Mouse (Mus musculus): ENCODE measurements around the gene Canx. TPM values are rescaled to one million over a fixed set of nuclear protein-coding genes. Genes with fewer than 3 reads are reported as not detected.

Gene Canx
- polyA plus RNA-seq, 1 experiment: 759 TPM

DNA sequence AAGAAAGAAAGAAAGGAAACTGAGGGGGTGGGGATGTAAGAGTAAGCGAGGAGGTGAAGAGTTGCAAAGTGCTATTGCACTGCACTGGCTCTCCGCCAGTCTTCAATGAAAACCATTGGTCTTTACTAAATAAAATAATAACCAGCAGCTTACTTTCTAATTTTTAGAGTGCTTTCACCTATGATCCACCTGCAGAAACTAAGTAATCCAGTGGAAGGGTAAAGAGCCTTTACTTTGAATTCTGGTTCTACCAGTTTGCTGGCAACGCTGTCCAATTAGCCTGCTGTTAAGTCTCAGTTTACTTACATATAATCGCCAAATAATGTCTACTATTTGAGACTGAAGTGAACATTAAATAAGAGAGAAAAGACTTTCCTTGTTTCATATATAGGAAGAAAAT is 46.5 kb downstream of the Canx start:
- Histone ChIP-seq H3K4me3 (ENCODE audit: insufficient read depth, low read length) (no peak overlapping the region), H3K27ac (ENCODE audit: insufficient read depth, low read length) (no peak overlapping the region), H3K4me1 (ENCODE audit: control insufficient read depth, insufficient read depth, low read length) (peaks cover 15% of the 10 kb centered on the region)
- TF ChIP-seq POLR2A (IDR thresholded peaks at IDR 0.05; ENCODE audit: low read depth, low read length): no peak
- no peak for TF ChIP-seq CTCF (IDR thresholded peaks at IDR 0.05; ENCODE audit: borderline replicate concordance, insufficient read depth, low read length)

DNA sequence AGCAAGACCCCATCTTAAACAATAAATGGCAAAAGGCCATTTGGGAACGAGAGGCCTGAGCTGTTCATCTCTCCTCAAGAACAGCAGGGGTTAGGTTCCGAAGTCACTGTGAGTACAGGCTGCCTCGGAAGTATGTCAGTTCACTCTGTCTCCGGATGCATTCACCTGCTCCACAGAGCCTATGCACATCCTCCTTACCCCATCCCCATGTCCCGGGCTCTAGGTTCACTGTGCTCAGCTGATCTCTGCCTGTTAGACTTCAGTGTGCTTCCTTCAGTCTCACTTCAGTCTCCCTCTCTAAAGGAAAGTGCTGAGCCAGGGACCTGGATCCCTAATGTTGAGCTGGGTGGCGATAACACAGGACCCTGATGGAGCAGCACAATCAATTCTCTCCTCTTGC is 47.8 kb downstream of the Canx start:
- Histone ChIP-seq H3K27ac (ENCODE audit: insufficient read depth, low read length) (no peak overlapping the region), H3K4me3 (ENCODE audit: insufficient read depth, low read length) (no peak overlapping the region), H3K4me1 (ENCODE audit: control insufficient read depth, insufficient read depth, low read length) (peaks cover 15% of the 10 kb centered on the region)
- TF ChIP-seq POLR2A (IDR thresholded peaks at IDR 0.05; ENCODE audit: low read depth, low read length) (no peak), CTCF (IDR thresholded peaks at IDR 0.05; ENCODE audit: borderline replicate concordance, insufficient read depth, low read length) (no peak)

DNA sequence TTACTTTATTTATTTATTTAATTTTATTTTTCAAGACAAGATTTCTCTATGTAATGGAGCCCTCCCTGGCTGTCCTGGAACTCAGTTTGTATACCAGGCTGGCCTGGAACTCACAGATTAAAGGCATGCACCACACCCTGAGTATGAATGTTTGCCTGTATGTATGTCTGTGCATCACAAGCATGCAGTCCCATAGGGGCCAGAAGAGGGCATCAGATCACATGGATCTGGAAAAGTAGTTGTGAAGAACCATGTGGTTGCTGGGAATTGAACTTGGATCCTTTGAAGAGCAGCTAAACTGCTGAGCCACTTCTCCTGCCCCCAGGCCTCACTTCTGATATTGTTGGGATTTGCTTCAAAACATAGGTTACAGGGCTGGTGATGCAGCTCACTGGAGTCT is 48.4 kb downstream of the Canx start:
- no peak for TF ChIP-seq POLR2A (IDR thresholded peaks at IDR 0.05; ENCODE audit: low read depth, low read length)
- TF ChIP-seq CTCF (IDR thresholded peaks at IDR 0.05; ENCODE audit: borderline replicate concordance, insufficient read depth, low read length): no peak
- Histone ChIP-seq H3K4me1 (ENCODE audit: control insufficient read depth, insufficient read depth, low read length) (peaks cover 15% of the 10 kb centered on the region), H3K27ac (ENCODE audit: insufficient read depth, low read length) (no peak overlapping the region), H3K4me3 (ENCODE audit: insufficient read depth, low read length) (no peak overlapping the region)

DNA sequence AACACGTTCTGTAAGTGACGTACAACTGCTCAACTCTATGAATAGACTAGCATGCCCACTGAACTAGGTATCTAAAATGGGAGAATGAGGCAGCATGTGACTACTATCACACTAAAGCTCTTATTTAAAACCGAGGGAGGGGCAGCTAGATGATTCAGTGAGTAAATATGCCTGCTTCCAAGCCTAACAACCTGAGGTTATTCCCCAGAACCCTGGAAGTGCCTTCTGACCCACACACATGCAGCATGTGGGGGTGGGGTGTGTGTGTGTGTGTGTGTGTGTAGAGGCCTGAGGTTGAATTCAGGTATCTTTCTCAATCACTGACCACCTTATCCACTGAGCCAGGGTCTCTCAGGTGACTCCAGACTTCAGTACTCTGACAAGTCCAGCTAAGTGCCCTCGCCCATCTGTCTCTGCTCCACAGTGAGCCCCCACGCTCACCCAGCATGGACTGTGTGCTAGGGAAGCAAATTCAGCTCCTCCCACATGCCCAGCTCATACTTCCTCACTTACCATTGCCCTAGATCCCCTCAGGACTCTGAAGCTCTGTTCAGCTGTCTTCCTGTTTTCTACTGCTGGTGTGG is 49.8 kb downstream of the Canx start:
- TF ChIP-seq CTCF (IDR thresholded peaks at IDR 0.05; ENCODE audit: borderline replicate concordance, insufficient read depth, low read length) (no peak), POLR2A (IDR thresholded peaks at IDR 0.05; ENCODE audit: low read depth, low read length) (no peak)
- H3K27ac ChIP-seq (ENCODE audit: insufficient read depth, low read length): peak overlapping the region; percentile 89
- H3K4me1 ChIP-seq (ENCODE audit: control insufficient read depth, insufficient read depth, low read length): peaks cover 12% of the 10 kb centered on the region
- H3K4me3 ChIP-seq (ENCODE audit: insufficient read depth, low read length): no peak overlapping the region

DNA sequence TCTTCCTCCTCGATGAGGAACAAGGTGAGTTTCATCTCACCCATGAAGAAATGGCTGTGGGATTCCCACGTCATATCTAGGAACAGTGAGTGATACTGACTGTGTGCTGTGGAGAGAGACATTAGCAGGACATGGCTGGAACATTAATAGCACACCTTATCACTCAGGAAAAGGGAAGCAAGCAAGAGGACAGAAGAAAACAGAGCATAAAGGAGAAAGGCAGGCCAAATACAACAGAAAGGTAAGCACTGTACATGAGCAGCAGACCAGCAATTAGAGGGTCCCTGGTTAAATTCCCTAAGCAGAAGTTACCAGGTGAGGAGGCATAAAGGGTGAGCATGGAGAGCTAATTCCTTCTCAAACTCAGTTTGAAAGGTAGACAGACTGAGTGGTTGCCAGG is 50.4 kb downstream of the Canx start:
- H3K4me1 ChIP-seq (ENCODE audit: control insufficient read depth, insufficient read depth, low read length): peaks cover 12% of the 10 kb centered on the region
- peak overlapping the region; percentile 89 for H3K27ac ChIP-seq (ENCODE audit: insufficient read depth, low read length)
- no peak for TF ChIP-seq POLR2A (IDR thresholded peaks at IDR 0.05; ENCODE audit: low read depth, low read length)
- TF ChIP-seq CTCF (IDR thresholded peaks at IDR 0.05; ENCODE audit: borderline replicate concordance, insufficient read depth, low read length): no peak
- no peak overlapping the region for H3K4me3 ChIP-seq (ENCODE audit: insufficient read depth, low read length)

DNA sequence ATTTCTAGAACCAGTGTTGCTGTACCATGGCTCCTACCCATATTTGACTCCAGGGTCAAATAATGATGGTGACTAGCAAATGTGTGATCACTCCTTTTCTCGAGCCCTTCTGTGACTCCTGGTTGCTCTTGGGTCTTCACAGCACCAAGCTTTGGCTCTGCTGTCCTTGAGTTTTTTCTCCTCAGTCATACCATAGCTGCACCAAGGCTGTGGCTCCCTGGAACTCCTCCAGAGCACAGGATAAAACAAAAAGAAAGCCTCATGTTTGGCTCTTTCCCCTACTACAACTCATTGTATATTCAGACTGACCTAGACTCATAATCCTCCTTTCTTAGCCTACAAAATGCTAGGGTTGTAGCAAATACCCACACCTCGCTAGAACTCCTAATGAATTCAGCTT is 52.7 kb downstream of the Canx start:
- H3K4me1 ChIP-seq (ENCODE audit: control insufficient read depth, insufficient read depth, low read length): peaks cover 12% of the 10 kb centered on the region
- no peak overlapping the region for H3K4me3 ChIP-seq (ENCODE audit: insufficient read depth, low read length)
- no peak for TF ChIP-seq CTCF (IDR thresholded peaks at IDR 0.05; ENCODE audit: borderline replicate concordance, insufficient read depth, low read length)
- TF ChIP-seq POLR2A (IDR thresholded peaks at IDR 0.05; ENCODE audit: low read depth, low read length): no peak
- H3K27ac ChIP-seq (ENCODE audit: insufficient read depth, low read length): no peak overlapping the region

DNA sequence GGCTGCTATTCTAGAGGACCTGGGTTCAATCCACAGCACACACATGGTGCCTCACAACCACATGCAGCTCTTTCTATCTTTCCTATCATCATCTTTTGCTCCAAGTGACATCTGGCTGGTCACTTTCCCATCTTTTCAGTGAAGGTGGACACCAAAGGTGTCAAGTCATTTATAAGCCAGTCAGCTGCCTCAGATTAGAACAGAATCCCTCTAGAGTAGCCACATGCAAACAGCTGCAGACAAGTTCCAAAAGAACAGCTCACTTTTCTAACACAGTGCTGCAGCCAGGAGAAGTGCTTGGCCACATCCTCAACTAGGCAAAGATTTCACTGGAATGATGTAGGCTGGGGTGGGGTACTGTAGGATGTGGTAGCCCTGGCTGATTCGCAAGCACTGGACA is 55.6 kb downstream of the Canx start:
- TF ChIP-seq CTCF (IDR thresholded peaks at IDR 0.05; ENCODE audit: borderline replicate concordance, insufficient read depth, low read length): no peak
- TF ChIP-seq POLR2A (IDR thresholded peaks at IDR 0.05; ENCODE audit: low read depth, low read length): no peak
- Histone ChIP-seq H3K4me3 (ENCODE audit: insufficient read depth, low read length) (no peak overlapping the region), H3K27ac (ENCODE audit: insufficient read depth, low read length) (0 out of 2 replicates have a peak overlapping the region, but pooled peaks have one; percentile 37), H3K4me1 (ENCODE audit: control insufficient read depth, insufficient read depth, low read length) (peaks cover under 1% of the 10 kb centered on the region; the same call in 1 of the 2 replicates)

DNA sequence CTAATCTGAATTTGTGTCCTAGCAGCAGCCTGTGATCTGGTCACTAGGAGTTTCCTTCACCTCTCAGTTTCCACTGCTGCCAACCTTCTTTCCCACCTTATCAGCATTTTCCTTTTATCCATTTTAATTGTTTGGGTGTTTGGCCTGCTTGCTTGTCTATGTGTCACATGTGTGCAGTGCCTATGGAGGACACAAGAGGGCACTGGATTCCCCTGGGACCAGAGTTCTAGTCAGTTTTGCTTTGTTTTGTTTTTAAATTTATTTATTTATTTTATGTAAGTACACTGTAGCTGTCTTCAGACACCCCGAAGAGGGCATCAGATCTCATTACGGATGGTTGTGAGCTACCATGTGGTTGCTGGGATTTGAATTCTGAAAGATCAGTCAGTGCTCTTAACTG is 56.3 kb downstream of the Canx start:
- H3K4me1 ChIP-seq (ENCODE audit: control insufficient read depth, insufficient read depth, low read length): no peaks in the 10 kb centered on the region
- H3K4me3 ChIP-seq (ENCODE audit: insufficient read depth, low read length): no peak overlapping the region
- no peak for TF ChIP-seq POLR2A (IDR thresholded peaks at IDR 0.05; ENCODE audit: low read depth, low read length)
- TF ChIP-seq CTCF (IDR thresholded peaks at IDR 0.05; ENCODE audit: borderline replicate concordance, insufficient read depth, low read length): no peak
- H3K27ac ChIP-seq (ENCODE audit: insufficient read depth, low read length): no peak overlapping the region

DNA sequence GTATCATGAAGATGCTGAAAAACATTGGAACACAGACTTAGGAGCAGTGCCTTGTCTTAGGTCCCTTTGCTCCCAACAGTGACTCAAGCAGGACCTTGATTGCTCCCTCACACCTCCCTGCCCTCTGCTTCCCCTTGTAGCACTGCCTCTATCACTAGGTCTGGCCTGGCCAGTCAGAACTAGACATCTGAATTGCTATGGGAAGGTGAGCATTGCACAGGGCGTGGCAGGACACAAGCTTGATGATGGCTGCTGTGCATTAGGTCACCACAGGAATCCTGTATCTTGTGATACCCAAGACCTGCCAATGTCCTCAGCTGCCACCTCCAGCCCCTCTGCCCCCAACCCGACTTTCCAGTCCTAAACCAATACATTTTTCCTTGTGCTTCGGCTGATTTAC is 58.5 kb downstream of the Canx start:
- no peaks in the 10 kb centered on the region for H3K4me1 ChIP-seq (ENCODE audit: control insufficient read depth, insufficient read depth, low read length)
- TF ChIP-seq POLR2A (IDR thresholded peaks at IDR 0.05; ENCODE audit: low read depth, low read length): no peak
- no peak for TF ChIP-seq CTCF (IDR thresholded peaks at IDR 0.05; ENCODE audit: borderline replicate concordance, insufficient read depth, low read length)
- no peak overlapping the region for H3K4me3 ChIP-seq (ENCODE audit: insufficient read depth, low read length)
- no peak overlapping the region for H3K27ac ChIP-seq (ENCODE audit: insufficient read depth, low read length)

DNA sequence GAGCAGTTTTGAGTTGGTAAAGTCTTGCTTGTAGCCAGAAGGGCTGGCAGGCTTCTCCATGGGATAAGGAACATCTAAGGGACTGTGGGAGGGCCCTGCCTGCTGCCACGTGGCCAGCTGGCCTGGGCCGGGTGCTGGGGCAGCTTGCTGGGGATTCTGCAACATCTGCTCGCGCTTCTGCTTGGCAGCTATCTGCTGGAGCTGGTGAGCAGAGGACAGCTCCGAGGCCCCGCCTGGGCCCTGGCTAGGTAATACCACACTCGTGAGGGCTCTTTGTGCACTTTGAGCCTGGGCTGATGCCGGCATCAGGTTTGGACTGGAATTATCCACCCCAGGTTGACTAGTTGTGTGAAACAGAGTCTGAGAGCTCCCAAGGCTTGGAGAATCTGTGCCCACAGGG is 59.5 kb downstream of the Canx start:
- TF ChIP-seq CTCF (IDR thresholded peaks at IDR 0.05; ENCODE audit: borderline replicate concordance, insufficient read depth, low read length) (no peak), POLR2A (IDR thresholded peaks at IDR 0.05; ENCODE audit: low read depth, low read length) (no peak)
- Histone ChIP-seq H3K4me1 (ENCODE audit: control insufficient read depth, insufficient read depth, low read length) (no peaks in the 10 kb centered on the region), H3K27ac (ENCODE audit: insufficient read depth, low read length) (no peak overlapping the region)

More for the DNA sequence above, 59.5 kb downstream of the Canx start:
- no peak overlapping the region for H3K4me3 ChIP-seq (ENCODE audit: insufficient read depth, low read length)

Data from embryonic fibroblast, embryonic 13.5 days (primary cell).